Mouse (Mus musculus) erythroblast, adult 5-6 weeks (primary cell): ENCODE results near the gene Bzw1. TPM values are rescaled to one million over a fixed set of nuclear protein-coding genes. Genes with fewer than 3 reads are reported as not detected.
"Not testable (repeated sequence)": the region's sequence is repeated elsewhere in the genome, so short reads cannot be mapped to it uniquely, and the experiment has no call there.

Source experiments
- ATAC-seq: replicated peaks from 2 replicates; pipeline ENCODE4 v1.8.0; 2016; ENCODE audit warnings: moderate number of reproducible peaks, mild to moderate bottlenecking, moderate TSS enrichment, inconsistent platforms; ENCODE audit not compliant: poor library complexity, low FRiP score, severe bottlenecking
- total RNA-seq, 2 experiments: library from RNA; stranded (forward) in 1 of 2; stranded (reverse) in 1 of 2; fragments of 150-400 nt in 1 of 2; fragments of 200-764, 138-1000 nt in 1 of 2; gene quantifications; 2 replicates each; pipeline versions ENCODE4 v1.2.3 to v1.2.4; 2015 to 2017; ENCODE audit warnings: low replicate concordance in 2 of 2

Gene Bzw1
- 53.8 and 57.5 TPM in 2 replicates for total RNA-seq (2015; ENCODE audit: low replicate concordance)
- 43.8 and 48.4 TPM in 2 replicates for total RNA-seq (2017; ENCODE audit: low replicate concordance)

DNA sequence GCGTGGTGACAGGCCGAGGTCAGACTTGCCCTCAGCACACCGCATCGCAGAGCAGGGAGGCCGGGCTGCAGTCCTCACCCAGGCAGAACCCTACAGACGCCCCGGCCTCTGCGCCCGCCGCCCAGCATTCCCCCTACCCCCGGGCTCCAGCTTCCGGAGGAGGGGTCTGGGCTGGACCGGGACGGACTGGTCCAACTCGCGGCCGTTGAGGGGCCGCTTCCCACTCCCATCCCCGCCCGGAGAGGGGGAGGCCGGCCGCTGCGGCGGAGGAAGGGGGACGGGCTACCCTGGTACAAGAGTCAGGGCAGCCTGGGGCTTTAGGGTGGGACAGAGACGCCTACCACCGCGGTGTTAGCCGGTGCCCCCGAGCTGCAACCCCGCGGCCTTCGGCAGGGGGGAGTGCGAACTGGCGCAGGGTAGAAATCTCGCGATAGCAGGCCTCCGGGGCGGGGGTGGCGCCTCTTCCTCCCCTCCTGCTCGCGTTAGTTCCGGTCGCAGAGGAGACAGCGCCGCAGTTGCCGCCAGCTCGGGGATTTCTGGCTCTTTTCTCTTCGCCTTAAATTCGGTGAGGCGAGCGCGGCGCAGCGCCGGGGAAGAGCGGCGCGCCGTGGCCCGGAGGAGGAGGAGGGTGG is at the start of gene Bzw1:
Bzw1 (plus strand) TSS at position 247 of the 632 bp plus-strand sequence.
- ATAC-seq, result peak; percentile 95

DNA sequence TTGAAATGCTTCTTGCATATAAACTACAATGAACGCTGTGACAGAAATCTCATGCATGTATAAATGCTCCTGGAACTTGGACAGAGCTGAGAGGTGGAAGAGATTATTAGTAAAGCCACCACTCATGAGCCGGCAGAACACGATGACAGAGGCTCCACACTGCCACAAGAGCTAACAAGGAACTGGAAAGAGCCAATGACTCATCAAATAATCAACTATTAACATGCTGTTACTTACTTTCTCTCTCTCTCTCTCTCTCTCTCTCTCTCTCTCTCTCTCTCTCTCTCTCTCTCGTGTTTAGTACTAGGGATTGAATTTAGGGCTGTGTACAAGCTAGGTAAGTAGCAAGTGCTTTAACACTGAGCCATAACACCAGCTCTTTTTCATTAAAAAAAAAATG is 48.8 kb upstream of the Bzw1 start:
- no peak for ATAC-seq

DNA sequence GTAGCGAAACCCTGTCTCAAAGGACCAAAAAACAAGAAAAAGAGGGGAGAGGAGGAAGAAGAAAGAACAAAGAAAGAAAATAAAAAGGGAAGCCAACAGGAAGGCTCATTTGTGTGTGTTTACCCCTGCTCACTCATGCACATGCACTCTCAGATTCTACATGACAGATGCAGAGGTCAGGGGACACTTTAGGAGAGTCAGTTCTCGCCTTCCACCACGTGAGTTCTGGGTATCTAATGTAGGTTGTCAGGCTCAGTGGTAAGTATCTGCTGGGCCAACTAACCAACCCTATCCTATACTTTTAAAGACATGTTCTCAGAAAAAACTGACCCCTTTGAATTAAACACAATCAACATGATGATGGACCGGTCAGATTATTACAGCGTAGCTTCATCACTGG is 48.1 kb upstream of the Bzw1 start:
- ATAC-seq, result no peak

DNA sequence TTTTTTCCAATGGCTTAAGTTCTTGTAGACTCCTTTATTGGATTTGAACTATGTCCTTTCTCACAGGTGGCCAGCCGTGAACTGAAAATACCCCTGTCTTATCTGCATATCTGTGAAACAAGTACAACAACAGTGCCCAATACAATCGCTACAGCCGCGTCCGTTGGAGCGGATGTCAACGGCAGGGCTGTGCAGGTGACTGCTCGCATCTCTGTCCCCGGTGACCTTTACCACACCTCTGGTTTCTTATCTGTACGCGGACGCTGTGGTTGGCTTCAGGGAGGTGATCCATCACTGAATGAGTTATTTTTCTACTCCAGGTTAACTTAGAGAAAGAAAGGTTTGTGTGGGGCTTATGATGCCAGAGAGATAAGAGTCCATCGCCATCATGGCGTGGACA is 46.5 kb upstream of the Bzw1 start:
- no peak for ATAC-seq

DNA sequence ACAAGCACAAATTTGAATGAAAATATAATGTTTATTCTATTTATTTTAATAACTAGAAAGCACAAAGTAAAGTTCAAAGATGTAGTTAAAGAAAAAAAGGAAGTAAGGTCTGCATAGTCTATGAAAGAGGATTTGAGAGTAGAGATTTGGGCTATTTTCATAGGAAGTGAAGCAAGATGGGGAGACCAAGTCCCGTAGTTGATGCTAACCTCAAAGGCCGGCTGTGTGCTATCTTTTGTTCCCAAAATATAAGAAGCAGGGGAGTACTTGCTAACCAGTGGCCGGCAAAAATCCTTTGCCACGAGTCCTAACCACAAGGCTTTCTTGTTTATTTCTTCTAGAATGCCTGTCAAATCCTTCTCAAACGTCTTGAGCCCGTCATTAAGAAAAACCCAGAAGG is 44.0 kb upstream of the Bzw1 start:
- ATAC-seq, result no peak

DNA sequence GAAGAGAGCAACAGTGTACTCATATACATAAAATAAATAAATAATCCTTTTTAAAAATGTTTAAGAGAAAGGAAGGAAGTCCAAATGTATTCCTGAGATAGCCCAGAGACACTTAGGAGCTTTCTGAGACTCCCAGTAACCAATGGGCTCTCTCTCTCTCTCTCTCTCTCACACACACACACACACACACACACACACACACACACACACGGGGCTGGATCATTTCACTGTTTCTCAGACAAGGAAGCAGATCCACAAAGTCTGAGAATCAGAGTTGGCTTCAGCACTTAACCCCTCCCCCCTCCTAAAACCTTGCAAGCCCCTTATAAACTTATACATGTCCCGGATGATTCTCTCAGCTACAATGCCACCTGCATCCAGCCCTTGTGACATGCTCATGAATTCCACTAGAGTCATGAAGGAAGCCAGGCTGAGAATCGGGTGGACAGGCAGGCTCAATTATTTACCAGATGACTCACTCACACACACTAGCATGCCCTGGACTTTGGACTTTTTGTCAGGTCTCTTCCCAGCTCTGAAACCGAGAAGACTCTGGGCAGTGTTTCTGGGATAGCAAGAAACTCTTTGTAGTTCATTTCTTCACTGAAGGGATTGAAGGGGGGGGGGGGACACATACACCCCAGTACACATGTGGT is 39.3 kb upstream of the Bzw1 start:
- ATAC-seq, result no peak

DNA sequence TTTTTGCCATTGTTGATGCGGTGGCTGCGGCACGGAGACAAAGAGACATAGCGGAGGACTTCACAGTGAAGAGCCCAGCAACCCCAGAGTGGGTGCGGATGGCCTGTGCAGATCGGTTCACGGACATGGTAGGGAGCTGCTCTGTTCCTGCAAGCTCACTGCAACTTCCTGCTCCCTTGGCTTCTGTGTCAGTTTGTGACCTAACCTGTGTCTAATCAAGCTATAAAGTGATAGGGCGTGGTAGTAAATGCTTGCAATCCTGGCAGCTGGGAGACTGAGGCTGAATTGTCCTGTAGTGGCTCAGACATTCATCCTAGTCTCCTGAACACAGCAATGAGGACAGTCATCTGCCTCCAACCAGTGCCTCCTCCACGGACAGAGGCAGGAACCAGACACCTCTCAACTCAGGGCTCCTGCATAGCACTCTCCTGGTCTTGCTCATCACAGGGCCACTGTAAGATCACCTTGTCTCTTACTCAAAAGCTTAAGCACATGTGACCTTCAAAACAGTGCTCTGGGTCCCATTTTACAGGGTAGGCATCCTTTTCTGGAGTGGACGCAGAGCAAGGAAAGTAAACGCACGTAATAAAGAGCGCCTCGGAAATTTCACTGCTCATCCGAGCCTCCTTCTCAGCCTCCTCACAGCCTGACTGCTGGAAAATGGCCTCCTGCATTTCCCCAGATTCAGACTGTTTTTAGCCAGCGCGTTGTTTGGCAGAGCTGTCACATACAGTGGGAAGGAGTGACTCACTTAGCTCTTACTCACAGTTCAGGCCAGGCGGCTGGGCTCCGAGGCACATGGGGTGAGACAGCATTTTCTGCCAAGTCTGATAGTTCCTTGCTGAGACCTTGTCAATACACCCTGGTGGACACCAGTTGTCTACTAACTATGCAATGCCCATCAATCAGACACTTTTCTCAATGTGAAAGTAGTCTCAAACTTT is 33.5 kb upstream of the Bzw1 start:
- no peak for ATAC-seq

DNA sequence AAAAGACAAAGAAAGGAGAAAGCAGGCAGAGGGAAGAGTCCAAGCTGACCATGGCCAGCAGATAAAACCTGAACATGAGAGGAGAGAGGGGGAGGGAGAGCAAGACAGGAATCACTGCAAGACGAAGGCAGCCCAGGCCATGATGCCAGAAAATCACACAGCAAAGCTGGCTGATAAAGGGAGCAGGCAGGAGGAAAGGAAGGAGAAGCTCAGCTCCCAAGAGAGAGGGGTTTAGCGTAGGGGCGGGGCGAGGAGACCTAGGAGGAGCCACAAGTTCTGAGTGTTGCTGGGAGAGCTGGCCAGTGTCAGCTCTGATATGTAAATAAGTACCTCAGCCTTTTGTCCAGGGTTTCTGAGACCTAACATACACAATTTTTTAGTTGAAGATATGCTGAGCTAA is 30.4 kb upstream of the Bzw1 start:
- no peak for ATAC-seq

DNA sequence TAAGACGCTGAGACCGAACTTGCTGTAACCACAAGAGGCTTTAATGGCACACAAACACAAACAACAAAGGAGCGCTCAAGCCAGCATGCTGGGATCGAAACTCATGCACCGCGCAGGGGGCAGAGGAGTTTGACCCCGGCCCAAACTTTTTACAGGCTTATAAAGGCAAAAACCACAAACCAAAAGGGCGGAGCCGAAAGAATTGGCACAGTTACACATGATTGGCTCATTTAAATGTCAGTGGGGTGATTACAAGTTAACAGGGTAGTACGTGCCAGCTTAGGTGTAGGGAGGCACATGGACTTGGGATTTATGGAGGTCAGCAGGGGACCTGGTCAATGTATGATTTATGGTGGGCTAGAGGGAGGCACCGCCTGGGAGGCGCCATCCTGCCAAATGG is 28.1 kb upstream of the Bzw1 start:
- ATAC-seq, result no peak

DNA sequence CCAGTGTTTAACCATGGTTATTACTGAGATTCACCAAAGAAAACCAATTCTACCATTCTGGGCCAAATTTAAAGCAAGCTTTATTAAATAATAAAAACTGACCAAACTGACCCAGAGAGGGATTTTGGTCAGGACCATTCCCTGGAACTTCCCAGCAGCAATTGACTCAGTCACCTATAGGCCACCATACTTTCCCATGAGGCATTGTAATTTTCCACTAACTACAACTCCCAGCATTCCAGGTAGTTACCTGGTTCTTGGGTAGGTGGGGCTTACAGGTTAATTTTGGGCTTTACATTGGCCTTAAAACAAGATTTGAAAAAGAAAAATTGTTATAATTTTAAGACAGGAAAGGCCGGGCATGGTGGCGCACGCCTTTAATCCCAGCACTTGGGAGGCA is 26.9 kb upstream of the Bzw1 start:
- ATAC-seq, result no peak

DNA sequence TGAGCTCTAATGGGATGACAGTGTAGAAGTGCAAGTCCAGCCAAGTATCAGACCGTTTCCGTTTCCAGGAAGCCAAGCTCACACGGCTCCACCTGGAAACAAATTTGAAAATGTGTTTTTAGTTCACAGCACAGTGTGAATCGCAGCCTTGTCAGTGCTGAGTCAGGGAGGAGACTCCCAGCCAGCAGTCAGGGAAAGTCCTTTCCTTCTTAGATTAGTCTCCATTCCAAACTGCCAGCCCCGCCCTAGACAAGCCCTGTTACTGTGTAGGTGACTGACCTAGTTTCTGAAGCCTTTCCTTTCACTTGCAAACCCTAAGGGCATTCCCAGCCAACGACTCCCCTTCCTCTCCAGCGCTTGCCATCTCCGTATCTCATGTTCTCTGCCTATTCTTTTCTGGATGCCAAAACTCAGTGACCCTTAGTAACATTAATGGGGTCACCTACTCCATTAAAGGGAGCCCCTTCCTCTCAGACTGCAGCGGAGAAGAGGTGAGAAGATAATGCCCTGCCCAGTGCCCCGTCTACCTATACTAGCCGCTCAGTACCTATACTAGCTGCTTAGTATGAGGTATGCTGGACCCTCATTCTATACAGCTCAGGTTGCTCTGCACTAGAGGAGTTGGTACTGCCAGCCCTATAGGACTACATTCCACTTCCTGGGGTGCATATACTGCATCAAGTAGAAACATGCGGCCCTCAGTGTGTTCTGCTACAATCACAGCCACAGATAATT is 25.8 kb upstream of the Bzw1 start:
- no peak for ATAC-seq

DNA sequence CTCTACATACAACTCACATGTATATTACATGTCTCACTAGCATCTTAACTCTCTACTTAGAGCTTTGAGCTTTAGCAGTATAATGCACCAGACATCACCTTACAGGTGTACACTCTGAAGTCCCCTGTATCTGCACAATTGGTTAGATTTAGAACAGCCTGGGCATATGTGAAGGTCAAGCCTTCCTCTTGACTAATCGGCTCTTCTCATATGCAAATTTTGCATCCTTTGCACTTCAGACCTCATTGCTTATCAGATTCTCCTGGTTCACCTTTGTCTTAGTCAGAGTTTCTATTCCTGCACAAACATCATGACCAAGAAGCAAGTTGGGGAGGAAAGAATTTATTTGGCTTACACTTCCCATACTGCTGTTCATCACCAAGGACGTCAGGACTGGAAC is 23.0 kb upstream of the Bzw1 start:
- no peak for ATAC-seq

DNA sequence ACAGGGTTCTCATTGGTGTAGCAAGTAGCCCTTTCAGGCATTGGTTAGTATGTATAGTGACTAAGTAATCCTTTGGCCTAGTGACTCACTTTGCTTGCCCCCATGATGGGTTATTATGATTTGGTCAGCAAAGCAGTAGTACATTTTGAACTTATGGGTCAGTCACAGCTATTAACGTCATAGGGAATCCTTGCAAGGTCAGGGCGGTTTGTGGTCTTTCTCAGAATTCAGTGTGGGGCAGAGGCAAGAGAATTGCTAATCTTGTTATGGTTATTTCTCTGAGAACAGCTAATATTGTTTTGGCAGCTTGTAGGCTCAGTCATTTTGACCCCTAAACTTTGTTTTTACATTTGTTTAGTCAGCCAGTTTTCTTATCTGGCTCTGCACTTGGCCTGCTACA is 18.4 kb upstream of the Bzw1 start:
- ATAC-seq, result not testable (repeated sequence)

DNA sequence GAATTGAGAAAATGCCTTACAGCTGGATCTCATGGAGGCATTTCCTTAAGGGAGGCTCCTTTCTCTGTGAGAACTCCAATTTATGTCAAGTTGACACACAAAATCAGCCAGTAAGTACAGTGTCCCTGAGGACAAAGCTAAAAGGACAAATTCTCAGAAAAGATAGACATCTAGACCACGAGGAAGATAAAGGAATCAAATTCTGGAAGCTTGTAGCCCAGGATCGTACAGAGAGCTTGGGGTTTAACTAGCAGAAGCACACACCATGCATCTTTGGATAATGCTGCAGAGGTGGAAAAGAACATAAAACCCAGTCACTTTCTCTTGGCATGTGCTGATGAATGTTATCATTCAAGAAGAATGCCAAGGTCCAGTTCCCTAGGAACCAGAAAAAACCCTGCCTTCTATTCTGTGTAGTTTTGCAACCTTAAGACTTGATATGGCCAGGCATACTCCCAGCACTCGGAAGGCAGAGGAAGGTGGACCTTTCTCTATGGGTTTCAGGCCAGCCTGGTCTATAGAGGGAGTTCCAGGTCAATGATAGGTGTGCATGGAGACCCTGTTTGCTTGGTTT is 17.0 kb upstream of the Bzw1 start:
- ATAC-seq, result no peak

DNA sequence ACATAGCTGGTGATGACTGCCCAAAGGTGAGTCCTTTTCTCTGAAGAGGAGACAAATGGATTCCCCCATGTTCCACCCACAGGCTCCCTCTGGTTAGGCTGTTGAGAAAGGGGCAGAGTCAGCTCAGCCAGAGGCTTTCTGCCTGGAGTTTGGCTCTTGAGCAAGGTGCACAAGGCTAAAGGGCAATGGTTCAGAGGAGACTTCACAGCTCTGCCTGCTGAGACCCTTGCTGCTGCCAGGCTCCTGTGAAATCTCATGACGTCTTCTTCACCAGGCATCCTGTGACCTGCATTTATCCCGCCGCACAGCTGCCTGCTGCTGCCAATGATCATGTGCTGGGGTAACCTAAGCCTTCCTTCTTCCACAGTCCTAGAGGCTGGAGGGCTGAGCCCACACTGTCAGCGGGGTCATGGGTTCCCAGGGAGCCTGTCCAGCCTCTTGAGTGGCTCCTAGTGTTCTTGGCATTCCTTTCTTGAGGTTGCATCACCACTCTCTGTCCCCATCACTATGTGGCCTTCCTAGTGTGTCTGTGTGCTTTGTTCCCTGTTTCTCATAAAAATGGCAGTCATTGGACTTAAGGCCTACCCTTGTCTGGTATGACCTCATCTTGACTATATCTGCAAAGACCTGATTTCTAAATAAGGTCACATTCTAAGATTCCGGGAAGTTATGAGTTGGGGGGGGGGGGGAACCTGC is 10.0 kb upstream of the Bzw1 start:
- ATAC-seq, result no peak

DNA sequence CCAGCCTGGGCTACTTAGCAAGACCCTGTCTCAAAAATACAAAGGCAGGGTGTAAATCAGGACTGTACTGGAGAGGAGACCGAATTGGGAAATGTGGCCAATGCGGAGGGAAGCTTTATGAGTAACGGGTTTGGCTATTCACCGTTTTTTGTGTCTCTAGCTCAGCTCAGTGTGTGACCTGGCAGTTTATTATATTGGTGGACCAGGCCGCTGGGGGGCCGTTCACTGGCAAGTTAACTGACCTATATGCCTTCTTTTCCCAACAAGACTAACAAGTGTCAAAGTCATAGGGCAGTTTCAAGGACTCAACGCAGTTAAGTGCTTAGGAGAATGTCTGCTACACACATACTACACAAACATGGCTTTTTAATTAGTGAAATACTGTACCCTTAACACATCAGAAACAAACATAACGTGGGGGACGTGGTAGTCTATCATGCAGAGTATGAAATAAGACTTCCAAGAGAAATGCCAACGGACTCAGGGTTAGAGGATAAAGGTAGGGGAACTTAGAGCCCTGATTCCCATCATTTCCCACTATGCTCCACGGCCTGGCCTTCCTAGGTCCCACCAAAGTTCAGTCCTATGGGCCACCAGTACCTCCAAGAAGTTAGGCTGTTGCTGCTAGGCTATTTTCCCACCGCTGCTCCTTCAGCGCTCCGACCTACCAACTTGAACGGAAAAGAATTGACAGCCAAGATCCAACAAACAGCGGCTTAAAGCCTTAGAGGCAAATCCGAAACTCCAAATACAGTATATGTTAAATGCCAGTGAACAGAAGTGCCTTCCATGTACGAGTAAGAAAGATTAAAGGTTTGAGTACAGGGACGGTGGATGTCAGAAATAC is 1.1 kb upstream of the Bzw1 start:
- no peak for ATAC-seq

DNA sequence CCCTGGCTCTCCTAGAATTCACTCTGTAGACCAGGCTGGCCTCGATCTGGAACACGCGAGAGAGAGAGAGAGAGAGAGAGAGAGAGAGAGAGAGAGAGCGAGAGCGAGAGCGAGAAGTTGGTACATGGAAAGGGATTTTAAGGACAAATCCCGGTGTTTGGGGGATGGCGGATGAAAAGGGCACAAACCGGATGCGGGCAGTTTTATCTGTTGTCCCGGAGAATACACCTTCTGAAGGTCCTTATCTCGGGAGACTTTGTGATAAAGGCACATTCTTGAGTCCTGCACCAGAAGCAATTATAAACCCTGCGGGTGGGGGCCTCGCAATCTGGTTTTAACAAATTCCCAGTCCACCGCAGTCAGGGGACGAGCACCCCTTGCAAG is 438 bp upstream of the Bzw1 start:
- 0 out of 2 replicates have a peak, but pooled peaks have one; percentile 3 for ATAC-seq
